Mouse (Mus musculus) heart, adult 18-20 months (tissue): ENCODE measurements around the gene Alcam. TPM values are rescaled to one million over a fixed set of nuclear protein-coding genes. Genes with fewer than 3 reads are reported as not detected.
A peak's percentile ranks its signal among the peaks of the same experiment; 100 is the strongest.

Source experiments
- DNase-seq, 2 experiments: peaks; one replicate each; pipeline ENCODE4 v3.0.0; 2021 to 2022; ENCODE audit warnings: mixed read lengths in 1 of 2
- total RNA-seq, 2 experiments: library from RNA; stranded (reverse); gene quantifications; 2 replicates each; pipeline ENCODE4 v1.2.3; 2021

Gene Alcam
- total RNA-seq, 2 experiments from 2014 or later = 2.3 to 3.5 TPM

GRCm38 (mm10) chr16:52363944-52364511 is 89.8 kb downstream of the Alcam start:
- no peak for DNase-seq

GRCm38 (mm10) chr16:52343467-52344033 is 110.3 kb downstream of the Alcam start:
- DNase-seq = no peak

GRCm38 (mm10) chr16:52342694-52343466 is 111.0 kb downstream of the Alcam start:
- peak in 1 of 2 experiments; percentile 4 for DNase-seq

GRCm38 (mm10) chr16:52334084-52334483 is 119.8 kb downstream of the Alcam start:
- DNase-seq = no peak

- DNase-seq = no peak
These were observed 120.2 kb downstream of the Alcam start for GRCm38 (mm10) chr16:52333631-52334030.

GRCm38 (mm10) chr16:52331341-52331830 is 122.5 kb downstream of the Alcam start:
- no peak for DNase-seq

GRCm38 (mm10) chr16:52329420-52329819 is 124.5 kb downstream of the Alcam start:
- DNase-seq = no peak

- no peak for DNase-seq
These were observed 134.6 kb downstream of the Alcam start for GRCm38 (mm10) chr16:52319229-52319628.

GRCm38 (mm10) chr16:52311073-52311472 is 142.8 kb downstream of the Alcam start:
- DNase-seq = peak; percentile 49 to 86

GRCm38 (mm10) chr16:52307016-52307415 is 146.9 kb downstream of the Alcam start:
- DNase-seq = no peak

GRCm38 (mm10) chr16:52303532-52303902 is 150.4 kb downstream of the Alcam start:
- no peak for DNase-seq

- no peak for DNase-seq
These were observed 150.9 kb downstream of the Alcam start for GRCm38 (mm10) chr16:52302790-52303531.

- DNase-seq = no peak
These were observed 152.1 kb downstream of the Alcam start for GRCm38 (mm10) chr16:52301730-52302129.

- no peak for DNase-seq
These were observed 157.5 kb downstream of the Alcam start for GRCm38 (mm10) chr16:52296376-52296775.

- DNase-seq = no peak
These were observed 158.3 kb downstream of the Alcam start for GRCm38 (mm10) chr16:52295535-52295934.

- DNase-seq = no peak
These were observed 161.3 kb downstream of the Alcam start for GRCm38 (mm10) chr16:52292440-52293048.

- no peak for DNase-seq
These were observed 173.7 kb downstream of the Alcam start for GRCm38 (mm10) chr16:52280186-52280585.

- no peak for DNase-seq
These were observed 188.8 kb downstream of the Alcam start for GRCm38 (mm10) chr16:52265066-52265465.

GRCm38 (mm10) chr16:52263751-52264150 is 190.1 kb downstream of the Alcam start:
- DNase-seq = no peak

- DNase-seq = no peak
These were observed 191.3 kb downstream of the Alcam start for GRCm38 (mm10) chr16:52262582-52262981.

GRCm38 (mm10) chr16:52261755-52262154 is 192.1 kb downstream of the Alcam start:
- no peak for DNase-seq

- no peak for DNase-seq
These were observed 202.9 kb downstream of the Alcam start for GRCm38 (mm10) chr16:52250935-52251334.
